Mouse (Mus musculus) embryonic facial prominence, embryonic 12.5 days (tissue): ENCODE measurements around the gene Sipa1l1. TPM values are rescaled to one million over a fixed set of nuclear protein-coding genes. Genes with fewer than 3 reads are reported as not detected.

Source experiments
- ATAC-seq: fragments of 200-750 bp; cut with Nextera tagmentation; 2 replicates; pipeline ENCODE4 v1.8.0; 2017; ENCODE audit not compliant: insufficient number of reproducible peaks, insufficient read depth, low FRiP score, low TSS enrichment
- H3K27ac ChIP-seq: fragments of 300-500 bp; sonication (generic); 2 replicates; pipeline ENCODE4 v1.5.1; 2016; ENCODE audit warnings: mild to moderate bottlenecking
- H3K27me3 ChIP-seq: fragments of 300-500 bp; sonication (generic); 2 replicates; pipeline ENCODE4 v1.6.1; 2016; ENCODE audit warnings: mild to moderate bottlenecking, moderate library complexity
- H3K36me3 ChIP-seq: fragments of 300-500 bp; sonication (generic); 2 replicates; pipeline ENCODE4 v1.6.1; 2016; ENCODE audit warnings: mild to moderate bottlenecking
- H3K4me1 ChIP-seq: fragments of 300-500 bp; sonication (generic); 2 replicates; pipeline ENCODE4 v1.6.1; 2016
- H3K4me2 ChIP-seq: fragments of 300-500 bp; sonication (generic); replicated peaks from 2 replicates; pipeline ENCODE4 v1.6.1; 2016; ENCODE audit warnings: mild to moderate bottlenecking, moderate library complexity
- H3K4me3 ChIP-seq: fragments of 300-500 bp; sonication (generic); 2 replicates; pipeline ENCODE4 v1.5.1; 2016; ENCODE audit warnings: mild to moderate bottlenecking
- H3K9ac ChIP-seq: fragments of 300-500 bp; sonication (generic); 2 replicates; pipeline ENCODE4 v1.6.1; 2016; ENCODE audit warnings: mild to moderate bottlenecking, moderate library complexity
- H3K9me3 ChIP-seq: fragments of 300-500 bp; sonication (generic); 2 replicates; pipeline ENCODE4 v1.6.1; 2016; ENCODE audit warnings: mild to moderate bottlenecking, moderate library complexity
- whole genome bisulfite sequencing: fragments of 180-500 bp; shearing (Covaris S2); methylation state at CpG from one replicate; pipeline ENCODE4 v1.1.7; 2016; 5-methylcytosine and 5-hydroxymethylcytosine counted together
- polyA plus RNA-seq: library from polyadenylated mRNA; unstranded; fragments of >200 nt; fragmentation: Nextera tagmentation; extraction: Ambion mirVana; gene quantifications from 2 replicates; pipeline ENCODE4 v1.2.1, GENCODE M21; 2016

Sipa1l1 gene
- polyA plus RNA-seq, 1 experiment from 2014 or later = 41.3 TPM

- Histone ChIP-seq H3K27ac (no peak overlapping the region), H3K4me1 (no peaks in the 10 kb centered on the region), H3K9ac (no peak overlapping the region), H3K27me3 (no peaks in the 10 kb centered on the region), H3K9me3 (no peaks in the 10 kb centered on the region), H3K4me2 (no peak overlapping the region), H3K4me3 (no peak overlapping the region), H3K36me3 (peaks cover 36% of the 10 kb centered on the region)
- WGBS = 87% methylated on average over 6 of the region's 6 CpGs
- no peak for ATAC-seq
These were observed 231.0 kb downstream of the Sipa1l1 start for GRCm38 (mm10) chr12:82399971-82400720.

- no peaks in the 10 kb centered on the region for H3K27me3 ChIP-seq
- H3K4me2 ChIP-seq = no peak overlapping the region
- no peak for ATAC-seq
- H3K27ac ChIP-seq = no peak overlapping the region
- WGBS = 75% methylated on average over 7 of the region's 7 CpGs
- H3K9ac ChIP-seq = no peak overlapping the region
- H3K9me3 ChIP-seq = no peaks in the 10 kb centered on the region
- H3K4me3 ChIP-seq = no peak overlapping the region
- no peaks in the 10 kb centered on the region for H3K4me1 ChIP-seq
- peaks cover 36% of the 10 kb centered on the region for H3K36me3 ChIP-seq
These were observed 231.7 kb downstream of the Sipa1l1 start for GRCm38 (mm10) chr12:82400783-82401182.

- no peaks in the 10 kb centered on the region for H3K27me3 ChIP-seq
- H3K27ac ChIP-seq = no peak overlapping the region
- H3K4me2 ChIP-seq = no peak overlapping the region
- H3K36me3 ChIP-seq = peaks cover 35% of the 10 kb centered on the region
- WGBS = 68% methylated on average over 4 of the region's 4 CpGs
- ATAC-seq = no peak
- H3K9ac ChIP-seq = no peak overlapping the region
- no peaks in the 10 kb centered on the region for H3K4me1 ChIP-seq
- H3K9me3 ChIP-seq = no peaks in the 10 kb centered on the region
- H3K4me3 ChIP-seq = no peak overlapping the region
These were observed 232.3 kb downstream of the Sipa1l1 start for GRCm38 (mm10) chr12:82401440-82401839.

- peaks cover 26% of the 10 kb centered on the region for H3K36me3 ChIP-seq
- WGBS = 80% methylated on average over 9 of the region's 9 CpGs
These were observed 233.5 kb downstream of the Sipa1l1 start for GRCm38 (mm10) chr12:82402635-82403034.

GRCm38 (mm10) chr12:82407531-82408255 lies 238.6 kb downstream of the Sipa1l1 start:
- H3K36me3 ChIP-seq = peaks cover 18% of the 10 kb centered on the region
- no peaks in the 10 kb centered on the region for H3K27me3 ChIP-seq
- no peak overlapping the region for H3K4me2 ChIP-seq
- H3K4me3 ChIP-seq = no peak overlapping the region
- H3K4me1 ChIP-seq = peaks cover 11% of the 10 kb centered on the region
- H3K9me3 ChIP-seq = no peaks in the 10 kb centered on the region
- no peak overlapping the region for H3K27ac ChIP-seq
- 61% methylated on average over 5 of the region's 5 CpGs for WGBS
- H3K9ac ChIP-seq = no peak overlapping the region
- ATAC-seq = no peak

More at GRCm38 (mm10) chr12:82402635-82403034, 233.5 kb downstream of the Sipa1l1 start:
- Histone ChIP-seq H3K4me1 (peaks cover 3% of the 10 kb centered on the region; the same call in 1 of the 2 replicates), H3K9me3 (no peaks in the 10 kb centered on the region), H3K27me3 (no peaks in the 10 kb centered on the region), H3K9ac (no peak overlapping the region), H3K4me3 (no peak overlapping the region), H3K27ac (no peak overlapping the region), H3K4me2 (no peak overlapping the region)
- no peak for ATAC-seq

GRCm38 (mm10) chr12:82408486-82408885 lies 239.4 kb downstream of the Sipa1l1 start:
- H3K36me3 ChIP-seq = peaks cover 14% of the 10 kb centered on the region
- H3K27ac ChIP-seq = no peak overlapping the region; the same call in 1 of the 2 replicates
- H3K4me1 ChIP-seq = peaks cover 11% of the 10 kb centered on the region
- H3K4me3 ChIP-seq = no peak overlapping the region
- H3K9me3 ChIP-seq = no peaks in the 10 kb centered on the region
- no peak for ATAC-seq
- no peaks in the 10 kb centered on the region for H3K27me3 ChIP-seq
- H3K9ac ChIP-seq = no peak overlapping the region
- no peak overlapping the region for H3K4me2 ChIP-seq
- 83% methylated on average over 6 of the region's 6 CpGs for WGBS

- H3K4me3 ChIP-seq = no peak overlapping the region
- H3K36me3 ChIP-seq = peaks cover 7% of the 10 kb centered on the region; the same call in 1 of the 2 replicates
- WGBS = 60% methylated on average over 7 of the region's 7 CpGs
- H3K4me1 ChIP-seq = peaks cover 11% of the 10 kb centered on the region
- H3K9me3 ChIP-seq = no peaks in the 10 kb centered on the region
- H3K4me2 ChIP-seq = no peak overlapping the region
- H3K27me3 ChIP-seq = no peaks in the 10 kb centered on the region
- no peak overlapping the region for H3K9ac ChIP-seq
- no peak for ATAC-seq
- no peak overlapping the region for H3K27ac ChIP-seq
These were observed 240.8 kb downstream of the Sipa1l1 start for GRCm38 (mm10) chr12:82409686-82410472.

GRCm38 (mm10) chr12:82412291-82413032 lies 243.3 kb downstream of the Sipa1l1 start:
- no peak overlapping the region for H3K4me2 ChIP-seq
- peak overlapping the region; percentile 7; the same call in 1 of the 2 replicates for H3K27ac ChIP-seq
- peaks cover 15% of the 10 kb centered on the region for H3K36me3 ChIP-seq
- no peak overlapping the region for H3K4me3 ChIP-seq
- peaks cover 8% of the 10 kb centered on the region; the same call in 1 of the 2 replicates for H3K4me1 ChIP-seq
- no peak for ATAC-seq
- 38% methylated on average over 3 of the region's 3 CpGs for WGBS
- H3K9ac ChIP-seq = no peak overlapping the region
- no peaks in the 10 kb centered on the region for H3K27me3 ChIP-seq
- no peaks in the 10 kb centered on the region for H3K9me3 ChIP-seq

GRCm38 (mm10) chr12:82415690-82416364 lies 246.7 kb downstream of the Sipa1l1 start:
- WGBS = 81% methylated on average over 4 of the region's 4 CpGs
- H3K9me3 ChIP-seq = no peaks in the 10 kb centered on the region
- no peak for ATAC-seq
- no peaks in the 10 kb centered on the region for H3K27me3 ChIP-seq
- H3K36me3 ChIP-seq = peaks cover 26% of the 10 kb centered on the region
- H3K4me3 ChIP-seq = no peak overlapping the region
- 0 out of 2 replicates have a peak, but pooled peaks cover 4% of the 10 kb centered on the region for H3K4me1 ChIP-seq
- H3K27ac ChIP-seq = no peak overlapping the region
- no peak overlapping the region for H3K4me2 ChIP-seq
- no peak overlapping the region for H3K9ac ChIP-seq

- WGBS = 88% methylated on average over 8 of the region's 8 CpGs
- Histone ChIP-seq H3K27ac (no peak overlapping the region), H3K4me1 (no peaks in the 10 kb centered on the region), H3K9me3 (no peaks in the 10 kb centered on the region), H3K27me3 (no peaks in the 10 kb centered on the region), H3K36me3 (peaks cover 44% of the 10 kb centered on the region), H3K4me2 (no peak overlapping the region), H3K9ac (no peak overlapping the region), H3K4me3 (no peak overlapping the region)
- ATAC-seq = no peak
These were observed 249.9 kb downstream of the Sipa1l1 start for GRCm38 (mm10) chr12:82419027-82419426.
